Mouse (Mus musculus) neural tube, embryonic 11.5 days (tissue): ENCODE measurements at regions not wholly inside any gene's neighbourhood (a gene's known extent, or its start where the extent isn't known, plus 50 kb on each side); places are given as distances from the start of the nearest gene placed in this dataset.

Source experiments
- ATAC-seq: fragments of 200-750 bp; cut with Nextera tagmentation; 2 replicates; pipeline ENCODE4 v1.8.0; 2017; ENCODE audit warnings: moderate number of reproducible peaks, mild to moderate bottlenecking, moderate TSS enrichment, moderate library complexity; ENCODE audit not compliant: insufficient read depth, low FRiP score, low TSS enrichment
- DNase-seq: peaks from one replicate; pipeline ENCODE4 v3.0.0-alpha.2; 2015; ENCODE audit warnings: low spot score
- H3K27ac ChIP-seq: fragments of 300-500 bp; sonication (generic); 2 replicates; pipeline ENCODE4 v1.5.1; 2014; ENCODE audit warnings: low read depth, mild to moderate bottlenecking, low read length
- H3K27me3 ChIP-seq: fragments of 300-500 bp; sonication (generic); 2 replicates; pipeline ENCODE4 v1.6.1; 2014; ENCODE audit warnings: mild to moderate bottlenecking, low read length, mixed read lengths; ENCODE audit not compliant: control insufficient read depth, insufficient read depth
- H3K36me3 ChIP-seq: fragments of 300-500 bp; sonication (generic); 2 replicates; pipeline ENCODE4 v1.6.1; 2014; ENCODE audit warnings: mild to moderate bottlenecking, low read length, moderate library complexity, mixed read lengths; ENCODE audit not compliant: control insufficient read depth, insufficient read depth
- H3K4me1 ChIP-seq: fragments of 300-500 bp; sonication (generic); 2 replicates; pipeline ENCODE4 v1.6.1; 2014; ENCODE audit warnings: low read length, mixed read lengths; ENCODE audit not compliant: control insufficient read depth, insufficient read depth
- H3K4me2 ChIP-seq: fragments of 300-500 bp; sonication (generic); 2 replicates; pipeline ENCODE4 v1.6.1; 2014; ENCODE audit warnings: low read depth, mild to moderate bottlenecking, moderate library complexity
- H3K4me3 ChIP-seq: fragments of 300-500 bp; sonication (generic); 2 replicates; pipeline ENCODE4 v1.5.1; 2014; ENCODE audit warnings: low read depth, low read length
- H3K9ac ChIP-seq: fragments of 300-500 bp; sonication (generic); 2 replicates; pipeline ENCODE4 v1.6.1; 2014; ENCODE audit warnings: mild to moderate bottlenecking, low read length
- H3K9me3 ChIP-seq: fragments of 300-500 bp; sonication (generic); 2 replicates; pipeline ENCODE4 v1.6.1; 2016; ENCODE audit warnings: low read length; ENCODE audit not compliant: control insufficient read depth
- WGBS: fragments of 180-500 bp; shearing (Covaris S2); extraction: QIAGEN DNeasy Blood & Tissue Kit; methylation state at CpG from one replicate; pipeline ENCODE4 v1.1.7; 2014; 5-methylcytosine and 5-hydroxymethylcytosine counted together

DNA sequence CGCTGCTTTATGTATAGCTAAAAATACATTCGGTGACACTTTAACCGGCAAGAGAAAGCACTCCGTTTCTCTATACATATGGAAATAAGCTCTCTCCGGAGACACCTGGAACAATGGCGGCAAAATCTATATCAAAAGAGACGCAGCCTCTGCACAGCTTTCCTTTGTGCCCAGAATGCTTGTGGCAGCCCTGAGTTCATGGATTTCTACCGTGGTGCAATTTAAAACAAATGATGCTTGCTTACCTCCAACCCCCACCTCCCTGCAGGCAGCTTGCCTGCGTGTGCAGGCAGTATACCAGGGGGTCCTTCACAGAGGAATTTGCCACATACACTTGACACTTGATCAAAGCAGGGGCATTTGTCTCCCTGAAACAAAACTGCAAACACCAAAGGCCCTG, 171.3 kb downstream of the Efnb2 start:
- no peak overlapping the region for H3K4me3 ChIP-seq
- H3K27me3 ChIP-seq: no peaks in the 10 kb centered on the region
- no peaks in the 10 kb centered on the region for H3K36me3 ChIP-seq
- DNase-seq (peak; percentile 54), ATAC-seq (peak; percentile 54; the same call in 1 of the 2 replicates)
- 2% methylated on average over 9 of the region's 9 CpGs for WGBS
- peak overlapping the region; percentile 32 for H3K4me2 ChIP-seq
- no peak overlapping the region; the same call in 1 of the 2 replicates for H3K9ac ChIP-seq
- no peaks in the 10 kb centered on the region for H3K9me3 ChIP-seq
- peaks cover 29% of the 10 kb centered on the region for H3K4me1 ChIP-seq
- H3K27ac ChIP-seq: peak overlapping the region; percentile 44; the same call in 1 of the 2 replicates

DNA sequence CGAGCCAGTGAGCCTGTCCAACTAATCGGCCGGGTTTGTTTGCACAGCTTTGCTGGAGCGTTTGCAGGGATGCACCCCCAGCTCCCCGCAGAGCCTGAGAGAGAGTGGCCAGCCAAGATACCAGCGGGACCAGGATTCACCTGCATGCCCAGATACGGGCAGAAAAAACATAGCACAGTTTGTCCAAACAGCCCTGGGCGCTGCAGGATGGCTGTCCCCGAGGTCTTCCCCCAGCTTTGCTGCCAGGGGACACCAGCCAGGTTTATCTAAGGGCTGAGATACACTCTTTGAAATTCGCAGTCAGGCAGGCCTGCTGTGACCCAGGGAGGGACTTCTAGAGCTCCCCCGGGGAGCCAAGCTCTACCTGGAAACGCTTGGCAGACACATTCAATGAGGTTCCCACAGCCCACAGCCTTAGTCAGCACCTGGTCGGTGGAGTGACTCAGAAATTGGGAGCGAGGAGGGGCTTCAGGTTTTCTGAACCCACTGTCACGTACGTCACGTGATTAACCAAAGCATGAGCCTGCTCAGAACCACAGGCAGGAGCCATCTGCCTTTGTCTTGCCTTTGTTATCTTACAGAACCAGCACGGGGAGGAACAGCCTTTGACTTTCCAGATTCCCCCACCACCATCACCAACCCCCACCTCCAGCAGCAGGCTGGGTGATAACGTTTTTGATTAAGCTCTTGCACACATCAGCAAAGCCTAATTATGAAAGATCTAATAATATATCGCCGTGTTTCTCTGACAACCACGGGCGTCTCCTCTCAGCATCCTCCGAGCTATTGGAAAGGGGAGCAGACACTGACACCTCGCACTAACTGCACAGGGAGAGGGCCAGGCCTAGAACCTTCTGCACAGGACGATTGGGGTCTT, 172.1 kb downstream of the Efnb2 start:
- Histone ChIP-seq H3K9ac (peak overlapping the region; percentile 45), H3K4me1 (peaks cover 29% of the 10 kb centered on the region), H3K27ac (peak overlapping the region; percentile 53), H3K36me3 (no peaks in the 10 kb centered on the region), H3K9me3 (no peaks in the 10 kb centered on the region), H3K4me2 (peak overlapping the region; percentile 32), H3K4me3 (no peak overlapping the region), H3K27me3 (no peaks in the 10 kb centered on the region)
- peak; percentile 26 for ATAC-seq
- DNase-seq: peak; percentile 61
- 3% methylated on average over 26 of the region's 26 CpGs for WGBS

DNA sequence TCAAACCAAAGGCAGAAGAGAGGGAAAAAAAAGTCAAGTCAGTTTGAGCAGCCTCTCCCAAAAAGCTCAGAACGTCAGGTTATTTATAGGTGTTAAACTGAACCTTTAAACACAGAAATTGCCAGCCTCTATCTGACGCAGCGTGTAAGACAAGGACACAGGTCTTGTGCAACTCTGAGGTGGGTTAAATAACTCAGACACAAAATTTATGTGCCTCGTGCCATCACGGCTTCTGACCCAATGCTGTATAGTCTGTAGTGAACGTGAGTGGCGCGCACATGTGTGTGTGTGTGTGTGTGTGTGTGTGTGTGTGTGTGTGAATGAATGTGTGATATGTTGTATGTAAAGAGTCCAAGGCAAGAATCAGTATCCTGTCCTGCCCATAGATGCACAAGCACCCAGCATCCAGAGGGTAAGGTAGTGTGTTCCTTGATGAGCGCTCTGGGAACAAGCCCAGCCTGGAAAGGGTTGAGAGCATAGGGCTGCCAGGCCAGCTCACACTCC, 172.8 kb downstream of the Efnb2 start:
- Histone ChIP-seq H3K27me3 (no peaks in the 10 kb centered on the region), H3K9me3 (no peaks in the 10 kb centered on the region), H3K9ac (peak overlapping the region; percentile 45), H3K36me3 (no peaks in the 10 kb centered on the region), H3K27ac (peak overlapping the region; percentile 53; the same call in 1 of the 2 replicates), H3K4me1 (peaks cover 31% of the 10 kb centered on the region), H3K4me3 (no peak overlapping the region), H3K4me2 (peak overlapping the region; percentile 32; the same call in 1 of the 2 replicates)
- 29% methylated on average over 9 of the region's 9 CpGs for WGBS
- ATAC-seq: 0 out of 2 replicates have a peak, but pooled peaks have one; percentile 18
- peak; percentile 29 for DNase-seq

DNA sequence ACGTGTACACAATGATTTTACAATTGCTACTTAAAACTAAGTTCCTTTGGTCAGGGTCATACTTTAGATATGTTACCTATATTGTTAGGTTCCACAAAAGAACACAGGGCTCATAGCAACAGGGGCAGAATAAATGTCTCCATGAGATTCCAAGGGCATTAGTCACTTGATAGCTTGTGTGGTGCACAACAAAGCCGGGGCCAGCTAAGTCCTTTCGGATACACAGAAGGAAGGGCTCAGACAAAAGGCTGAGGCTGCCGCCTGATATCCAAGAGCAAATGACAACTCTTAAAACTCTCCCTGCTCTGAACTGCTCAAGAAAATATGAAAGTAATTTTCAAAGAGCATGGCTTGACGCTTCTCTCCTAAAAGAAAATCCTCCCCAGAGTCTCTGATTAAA, 173.3 kb downstream of the Efnb2 start:
- Histone ChIP-seq H3K4me3 (no peak overlapping the region), H3K9ac (peak overlapping the region; percentile 15; the same call in 1 of the 2 replicates), H3K27ac (no peak overlapping the region), H3K4me2 (no peak overlapping the region), H3K36me3 (no peaks in the 10 kb centered on the region), H3K4me1 (peaks cover 31% of the 10 kb centered on the region), H3K27me3 (no peaks in the 10 kb centered on the region), H3K9me3 (no peaks in the 10 kb centered on the region)
- 16% methylated on average over 5 of the region's 5 CpGs for WGBS
- DNase-seq (peak; percentile 64), ATAC-seq (peak; percentile 55)

DNA sequence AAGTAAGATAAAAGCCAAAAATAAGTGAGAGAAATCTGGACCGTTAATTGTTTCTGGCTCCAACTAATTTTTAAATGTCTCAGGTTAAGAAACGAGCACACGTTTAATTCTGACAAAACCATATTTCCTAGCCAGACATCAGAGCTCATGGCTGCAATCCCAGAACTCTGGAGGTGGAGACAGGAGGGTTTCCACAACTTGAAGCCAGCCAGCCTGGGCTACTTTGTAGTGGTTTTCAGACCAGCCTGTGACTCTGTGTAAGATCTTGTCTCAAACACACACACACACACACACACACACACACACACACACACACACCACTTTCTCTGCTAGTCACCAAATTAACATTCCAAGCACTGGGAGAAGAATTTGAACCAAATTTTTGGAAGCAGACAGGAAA, 174.2 kb downstream of the Efnb2 start:
- ATAC-seq: no peak
- H3K9me3 ChIP-seq: no peaks in the 10 kb centered on the region

DNA sequence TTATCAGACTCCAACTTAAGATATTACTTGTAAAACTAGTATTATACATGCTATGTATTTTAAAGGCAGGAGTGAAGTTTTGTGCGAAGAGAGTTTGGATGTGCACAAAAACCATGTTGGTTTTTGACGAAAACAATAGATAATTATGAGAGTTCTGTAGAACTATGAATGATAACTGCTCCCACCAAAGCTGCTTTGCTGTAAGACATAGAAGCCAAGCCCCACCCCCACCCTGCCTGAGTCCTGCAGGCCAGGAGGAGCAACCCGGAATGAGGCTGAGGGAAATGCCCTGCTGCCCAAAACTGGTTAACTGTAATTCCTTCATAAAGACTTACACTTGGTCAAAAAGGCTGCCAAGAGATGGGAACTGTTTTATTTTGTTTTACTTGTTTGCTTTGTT, 175.8 kb downstream of the Efnb2 start:
- H3K27ac ChIP-seq: no peak overlapping the region
- peak; percentile 46 for DNase-seq

More for the DNA sequence above, 174.2 kb downstream of the Efnb2 start:
- Histone ChIP-seq H3K9ac (no peak overlapping the region), H3K4me3 (no peak overlapping the region), H3K27me3 (no peaks in the 10 kb centered on the region), H3K4me1 (peaks cover 31% of the 10 kb centered on the region), H3K27ac (no peak overlapping the region), H3K4me2 (no peak overlapping the region), H3K36me3 (no peaks in the 10 kb centered on the region)
- no peak for DNase-seq
- WGBS: 84% methylated on average over 3 of the region's 3 CpGs

DNA sequence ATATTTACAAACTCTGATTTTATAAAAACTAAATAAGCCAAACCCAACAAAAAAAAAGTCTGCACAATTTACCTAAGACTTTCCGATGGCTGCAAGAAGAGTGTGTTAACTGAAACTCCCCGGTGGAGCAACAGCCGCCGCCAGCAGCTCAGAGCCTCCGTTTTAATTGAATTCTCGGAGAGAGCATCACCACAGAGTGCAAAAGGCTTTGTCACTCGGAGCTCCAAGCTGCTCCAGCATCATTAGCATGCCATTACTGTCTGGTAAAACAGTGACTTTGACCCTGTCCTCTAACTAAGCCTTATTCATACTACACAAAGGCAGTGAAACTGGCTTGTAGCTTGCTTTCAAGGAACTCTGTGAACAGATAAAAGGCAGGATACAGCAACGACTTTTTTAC, 176.5 kb downstream of the Efnb2 start:
- Histone ChIP-seq H3K9ac (no peak overlapping the region), H3K4me2 (no peak overlapping the region), H3K4me1 (peaks cover 27% of the 10 kb centered on the region), H3K4me3 (no peak overlapping the region), H3K36me3 (no peaks in the 10 kb centered on the region), H3K9me3 (no peaks in the 10 kb centered on the region), H3K27me3 (no peaks in the 10 kb centered on the region), H3K27ac (no peak overlapping the region)
- WGBS: 10% methylated on average over 8 of the region's 8 CpGs
- peak; percentile 63; the same call in 1 of the 2 replicates for ATAC-seq
- peak; percentile 56 for DNase-seq

More for the DNA sequence above, 175.8 kb downstream of the Efnb2 start:
- peaks cover 31% of the 10 kb centered on the region for H3K4me1 ChIP-seq
- no peaks in the 10 kb centered on the region for H3K27me3 ChIP-seq
- H3K4me3 ChIP-seq: no peak overlapping the region
- ATAC-seq: no peak
- no peak overlapping the region for H3K4me2 ChIP-seq
- no peak overlapping the region for H3K9ac ChIP-seq
- no peaks in the 10 kb centered on the region for H3K9me3 ChIP-seq
- WGBS: 48% methylated on average over 3 of the region's 3 CpGs
- no peaks in the 10 kb centered on the region for H3K36me3 ChIP-seq

DNA sequence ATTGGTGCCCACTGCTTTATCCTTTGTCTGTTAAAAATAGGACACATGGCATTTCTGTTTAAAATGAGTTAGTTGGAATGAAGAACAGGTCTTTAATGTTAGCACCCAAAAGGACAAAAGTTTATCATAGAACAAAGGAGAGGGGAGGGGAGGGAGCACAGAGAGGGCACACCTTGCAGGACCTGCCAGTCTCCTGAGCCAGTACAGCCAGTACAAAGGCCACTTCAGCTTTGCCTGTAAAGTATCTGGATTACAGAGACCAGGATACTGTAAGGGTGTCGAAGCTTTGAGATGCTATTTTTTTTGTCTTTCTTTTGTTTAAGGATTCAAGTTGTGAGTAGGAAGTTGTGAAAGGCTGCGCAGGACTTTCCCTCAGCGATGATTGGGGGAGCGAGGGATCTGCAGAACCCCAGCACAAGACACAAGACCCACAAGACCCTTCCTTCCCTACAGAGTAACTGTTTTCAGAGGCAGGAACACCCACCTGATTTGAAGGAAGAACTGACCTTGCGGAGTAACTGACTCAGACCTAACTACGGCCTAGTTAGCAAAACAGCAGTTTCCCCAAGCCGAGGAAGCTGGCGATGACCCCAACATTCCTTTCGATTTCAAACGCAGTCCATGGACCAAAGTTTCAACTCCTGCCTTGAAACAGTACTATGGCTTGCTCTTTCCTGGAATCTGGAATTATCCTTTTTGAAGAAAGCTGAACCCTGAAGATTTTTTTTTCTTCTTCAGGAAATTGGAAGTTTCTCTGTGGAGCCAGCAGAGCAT, 178.1 kb downstream of the Efnb2 start:
- Histone ChIP-seq H3K9me3 (no peaks in the 10 kb centered on the region), H3K4me2 (no peak overlapping the region), H3K4me3 (no peak overlapping the region), H3K9ac (no peak overlapping the region), H3K4me1 (peaks cover 11% of the 10 kb centered on the region), H3K27ac (no peak overlapping the region), H3K36me3 (no peaks in the 10 kb centered on the region), H3K27me3 (no peaks in the 10 kb centered on the region)
- ATAC-seq (no peak), DNase-seq (no peak)
- 74% methylated on average over 10 of the region's 10 CpGs for WGBS
